Mouse (Mus musculus) thymus, postnatal 4 days (tissue): ENCODE results near the gene Chmp4b.
A peak's percentile ranks its signal among the peaks of the same experiment; 100 is the strongest.

Source experiments
- DNase-seq: peaks from one replicate; pipeline ENCODE4 v3.0.0; 2021

Chmp4b gene

DNA sequence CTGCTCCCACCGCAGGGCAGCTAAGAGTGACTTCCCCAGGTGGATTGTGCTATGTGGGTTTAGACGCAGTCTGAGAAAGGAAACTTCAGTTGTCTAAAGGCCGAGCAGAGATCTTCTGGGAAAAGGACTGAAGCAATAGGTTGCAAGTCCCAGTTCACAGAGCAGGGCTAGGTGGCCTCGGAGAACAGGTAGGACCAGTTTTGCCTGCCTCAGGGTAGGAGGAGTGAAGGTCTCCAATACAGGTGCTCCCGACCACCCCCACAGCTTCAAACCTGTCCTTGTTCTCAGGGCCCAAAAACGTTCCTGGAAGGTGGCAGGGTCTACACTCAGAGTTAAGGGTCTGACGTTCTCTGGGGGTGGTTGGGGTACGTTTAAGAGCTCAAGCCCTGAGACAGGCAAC, at the start of gene Chmp4b:
Chmp4b (plus strand) TSS at position 343 of the 400 bp plus-strand sequence.
- DNase-seq = no peak

DNA sequence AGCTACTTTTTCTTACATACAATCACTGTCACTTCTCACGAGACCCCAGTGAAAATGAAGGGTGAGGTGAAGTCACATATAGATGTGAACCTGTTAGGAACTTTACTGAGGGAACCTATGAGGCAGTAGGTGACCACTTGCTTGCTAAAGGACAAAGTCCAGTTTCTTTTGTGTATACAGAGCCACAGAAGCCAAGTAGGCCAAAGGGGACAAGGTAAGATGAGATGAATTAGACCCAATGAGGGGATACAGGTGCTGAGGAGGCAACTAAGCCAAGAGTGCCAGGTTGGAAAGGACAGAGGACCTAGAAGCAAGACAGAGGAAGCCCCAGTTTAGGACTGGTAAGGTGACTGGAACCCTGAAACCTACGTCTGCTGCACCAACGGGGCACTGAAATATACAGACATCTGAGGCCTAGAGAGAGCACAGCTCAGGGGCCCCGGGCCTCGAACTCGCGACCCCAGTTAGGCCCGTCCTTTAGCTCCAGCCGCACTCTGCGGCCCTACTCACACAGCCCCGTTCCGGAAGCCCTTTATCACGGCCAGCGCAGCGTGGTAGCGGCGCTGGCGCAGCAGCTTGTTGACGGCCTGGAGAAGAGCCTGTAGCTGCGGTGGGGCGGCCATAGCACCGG, 48.4 kb upstream of the Chmp4b start:
- no peak for DNase-seq

DNA sequence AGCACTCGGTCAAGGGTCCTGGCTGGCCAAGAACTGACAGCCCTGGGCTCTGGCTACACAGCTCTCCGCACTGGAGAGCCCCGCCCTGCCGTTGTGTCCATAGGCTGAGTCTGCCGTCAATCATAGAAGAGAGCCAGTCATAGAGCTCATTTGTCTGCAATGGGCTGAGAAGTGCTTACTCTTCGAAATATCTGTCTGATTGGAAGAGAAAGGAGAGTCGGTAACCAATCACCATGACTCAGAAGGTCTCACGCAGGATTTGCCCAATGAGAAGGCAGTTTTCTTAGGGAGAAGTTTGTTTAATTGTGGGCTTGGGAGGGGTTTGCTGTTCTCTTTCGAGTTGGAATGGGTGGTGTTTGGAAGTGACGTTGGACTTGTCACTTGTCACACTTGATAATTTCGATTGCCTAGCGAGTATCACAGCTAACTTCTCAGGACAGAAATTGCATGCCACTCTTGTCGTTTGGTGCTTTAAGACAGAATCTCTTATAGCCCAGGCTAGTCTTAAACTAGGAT, 47.8 kb upstream of the Chmp4b start, which contains the start of gene Pxmp4:
Pxmp4 (minus strand) TSS at position 71 of the 516 bp plus-strand sequence.
- peak; percentile 98 for DNase-seq

DNA sequence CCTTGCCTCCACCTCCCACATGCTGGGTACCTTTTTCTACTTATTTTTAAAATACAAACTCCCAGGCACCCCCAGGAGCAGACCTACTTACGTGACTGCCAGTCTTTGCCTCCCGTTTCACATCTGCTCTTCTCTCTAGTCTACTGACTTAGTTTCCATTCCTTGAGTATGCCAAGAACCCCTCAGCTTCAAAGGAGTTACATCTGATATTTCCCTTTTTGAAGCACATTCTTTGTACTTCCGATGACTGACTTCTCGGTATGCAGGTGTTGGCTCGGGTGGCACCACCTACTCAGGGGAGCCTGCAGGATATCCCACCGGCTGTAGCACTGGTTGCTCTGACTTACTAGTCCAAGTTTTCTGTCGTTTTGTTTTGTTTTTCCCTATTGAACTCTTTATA, 47.3 kb upstream of the Chmp4b start:
- DNase-seq = peak; percentile 62

DNA sequence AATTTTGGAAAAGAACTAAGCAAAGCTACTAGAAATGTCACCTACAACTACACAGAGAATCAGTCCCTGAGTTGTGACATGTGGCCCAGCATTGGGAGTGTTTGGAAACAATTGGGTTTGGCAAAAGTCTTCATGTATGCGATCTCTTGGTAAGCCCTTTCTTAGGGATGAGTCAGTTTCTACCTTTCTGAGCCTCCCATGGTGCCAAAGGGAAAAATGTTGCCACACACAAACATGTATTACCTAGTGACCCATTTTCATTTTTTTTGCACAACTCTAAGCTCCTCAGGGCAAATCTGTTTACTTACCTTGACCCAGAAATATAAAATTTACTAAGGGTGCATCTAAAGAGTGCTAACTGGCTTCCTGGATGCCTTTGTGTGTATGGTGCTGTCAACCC, 44.5 kb upstream of the Chmp4b start:
- no peak for DNase-seq

DNA sequence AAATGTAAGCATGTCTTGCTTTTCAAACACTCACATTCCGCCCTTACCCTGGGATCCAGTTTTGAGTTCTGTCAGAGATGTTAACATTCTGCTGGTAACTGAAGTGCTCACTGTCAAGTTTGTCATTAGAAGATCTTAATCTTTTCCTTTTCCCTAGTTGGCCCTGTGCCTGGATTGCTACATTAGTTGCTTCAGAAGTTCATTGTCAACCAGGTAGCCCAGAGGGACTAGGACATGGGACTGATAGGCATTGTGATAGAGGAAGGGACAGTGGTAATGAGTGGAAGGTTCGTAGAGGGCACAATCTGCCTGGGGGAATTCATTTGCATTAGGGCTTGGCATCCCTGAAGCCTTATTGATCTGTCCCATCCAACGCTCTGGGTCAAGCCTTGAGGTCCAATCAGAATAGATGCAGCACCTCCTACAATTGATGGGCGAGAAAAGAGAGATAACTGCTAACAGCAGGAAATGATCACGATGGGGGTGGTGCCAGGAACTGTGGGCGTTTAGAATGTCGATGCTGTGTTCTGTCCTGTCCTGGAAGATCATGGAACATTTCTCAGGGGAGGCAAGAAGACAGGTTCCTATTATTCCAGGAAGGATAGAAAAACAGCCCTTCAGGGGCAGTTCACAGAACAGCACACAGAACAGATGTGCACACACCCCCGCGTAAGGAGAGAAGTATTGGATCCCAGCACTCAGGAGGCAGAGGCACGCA, 42.3 kb upstream of the Chmp4b start:
- no peak for DNase-seq

DNA sequence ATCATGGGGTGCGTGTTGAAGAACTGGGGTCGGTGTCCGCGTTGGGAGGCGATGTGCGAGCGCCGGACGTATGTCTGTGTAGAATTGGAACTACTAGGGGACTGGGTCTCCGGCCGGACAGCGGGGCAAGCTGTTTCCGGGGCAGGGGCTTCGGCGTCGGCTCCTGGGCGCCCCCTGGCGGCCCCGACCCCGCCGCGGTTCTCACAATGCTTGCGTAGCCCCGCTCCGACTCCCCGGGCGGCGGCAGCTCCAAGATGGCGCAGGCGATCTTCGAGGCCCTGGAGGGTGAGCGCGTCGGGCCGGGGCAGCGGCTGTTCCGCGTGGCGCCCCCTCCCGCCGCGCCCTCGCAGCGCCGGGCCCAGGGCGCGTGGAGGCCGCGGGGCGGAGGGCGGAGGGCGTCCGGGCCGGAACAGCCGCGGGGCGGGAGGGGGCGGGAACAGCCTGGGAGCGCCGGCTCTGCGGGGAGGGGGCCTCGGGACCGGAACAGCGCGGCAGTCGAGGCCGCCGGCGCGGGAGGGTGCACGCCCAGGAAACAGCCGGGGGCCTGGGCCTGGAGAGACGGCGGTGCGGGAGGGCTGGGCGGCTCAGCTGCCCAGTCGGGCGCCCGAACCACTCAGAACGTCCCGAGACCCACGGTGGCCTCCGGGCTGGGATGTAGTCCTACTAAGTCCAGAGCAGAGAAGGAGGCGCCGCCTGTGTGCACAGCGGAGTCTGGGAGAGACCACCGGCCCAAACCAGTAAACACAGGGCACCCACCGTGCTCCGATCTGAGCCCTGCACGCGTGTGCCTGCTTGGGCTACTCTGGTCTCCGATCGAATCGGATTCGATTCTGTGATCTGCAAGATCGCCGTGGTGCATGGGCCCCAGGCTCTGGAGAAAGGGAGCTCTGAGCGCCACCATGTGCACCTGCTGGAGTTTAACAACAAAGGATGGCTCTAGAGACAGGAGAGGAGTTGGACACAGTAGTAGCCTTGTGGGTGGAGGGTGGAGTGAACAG, 38.1 kb upstream of the Chmp4b start, which contains the start of the genes Zfp341 and 4930519P11Rik:
Zfp341 (plus strand) TSS at position 180 of the 998 bp plus-strand sequence.
4930519P11Rik (minus strand) TSS at position 320 of the 998 bp plus-strand sequence.
- peak; percentile 93 for DNase-seq

DNA sequence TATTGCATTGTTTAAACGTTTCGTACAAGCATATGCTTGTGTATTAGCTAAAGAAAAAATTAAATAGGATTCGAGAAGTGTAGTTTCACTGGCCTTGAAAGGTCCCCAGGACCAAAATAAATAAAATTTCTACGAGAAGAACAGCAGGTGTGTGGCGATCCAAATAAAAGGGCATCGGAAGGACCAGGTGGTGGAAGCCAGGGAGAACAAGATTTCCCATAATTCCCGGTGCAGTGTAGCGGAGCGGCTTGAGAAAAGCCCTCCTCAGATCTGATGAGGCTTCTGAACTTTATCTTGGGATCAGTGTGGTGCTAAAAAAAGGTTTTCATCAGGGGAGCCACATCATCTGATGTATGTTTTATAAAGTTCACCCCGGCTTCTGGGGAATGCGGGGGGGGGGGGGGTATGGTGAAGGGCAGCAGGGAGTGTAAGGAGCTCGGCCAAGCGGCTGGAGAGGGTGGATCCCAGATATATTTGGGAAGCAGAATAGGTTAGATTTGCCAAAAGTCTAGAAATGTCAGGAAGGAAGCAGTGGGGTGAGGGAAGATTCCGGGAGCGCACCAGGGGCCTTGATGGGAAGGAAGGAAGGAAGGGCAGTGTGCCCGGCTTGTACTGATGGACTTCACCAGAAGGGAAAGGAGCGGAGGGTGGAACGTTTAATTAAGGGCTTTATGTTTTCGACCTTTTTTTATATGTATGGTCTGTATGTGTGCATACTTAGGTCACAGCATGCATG, 36.5 kb upstream of the Chmp4b start:
- no peak for DNase-seq

DNA sequence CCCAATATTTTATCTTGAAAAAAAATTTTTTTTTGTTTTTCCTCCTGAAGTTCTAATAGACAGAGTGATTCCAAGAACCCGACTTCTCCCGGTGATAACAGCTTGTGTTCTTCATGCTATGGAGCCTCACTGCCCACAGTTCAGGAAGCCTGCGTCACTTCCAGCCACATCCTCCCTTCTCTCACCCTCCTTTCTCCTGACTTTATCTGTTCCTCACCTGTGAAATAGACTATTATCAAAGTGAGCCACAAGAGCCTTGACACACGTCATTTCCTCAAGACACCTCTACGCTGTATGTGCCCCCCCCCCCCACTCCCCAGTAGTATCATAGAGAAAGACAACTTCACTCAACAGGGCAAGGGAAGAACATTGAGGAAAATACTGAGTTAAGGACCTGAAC, 35.8 kb upstream of the Chmp4b start:
- no peak for DNase-seq

DNA sequence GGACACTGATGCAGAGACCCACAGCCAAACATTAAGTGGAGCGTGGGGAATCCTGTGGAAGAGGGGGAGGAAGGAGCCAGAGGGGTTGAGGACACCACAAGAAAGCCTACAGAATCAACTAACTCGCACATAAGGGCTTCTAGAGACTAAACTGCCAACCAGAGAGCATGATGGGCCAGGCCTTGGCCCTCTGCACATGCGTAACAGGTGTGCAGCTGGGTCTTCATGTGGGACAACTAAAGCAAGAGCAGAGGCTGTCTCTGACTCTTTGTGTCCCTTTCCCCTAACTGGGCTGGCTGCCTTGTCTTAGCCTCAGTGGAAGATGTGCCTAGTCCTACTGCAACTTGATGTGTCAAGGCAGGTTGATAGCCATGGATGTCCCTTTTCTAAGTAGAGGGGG, 34.4 kb upstream of the Chmp4b start:
- peak; percentile 69 for DNase-seq

DNA sequence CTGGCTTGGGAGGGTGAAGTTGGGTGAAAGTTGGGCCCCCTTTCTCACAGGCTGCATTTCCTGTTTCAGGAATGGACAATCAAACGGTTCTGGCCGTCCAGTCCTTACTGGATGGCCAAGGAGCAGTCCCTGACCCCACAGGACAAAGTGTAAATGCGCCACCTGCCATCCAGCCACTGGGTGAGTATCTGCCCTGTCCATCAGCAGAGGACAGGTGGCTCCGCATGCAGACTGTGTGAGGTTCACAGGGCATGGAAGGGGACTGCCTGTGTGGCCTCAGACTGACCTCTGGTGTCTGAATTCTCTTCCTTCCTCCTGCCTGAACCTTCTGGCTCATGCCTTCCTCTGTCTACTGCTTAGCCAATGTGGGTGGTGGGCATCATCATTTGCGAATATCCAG, 29.8 kb upstream of the Chmp4b start:
- DNase-seq = no peak

DNA sequence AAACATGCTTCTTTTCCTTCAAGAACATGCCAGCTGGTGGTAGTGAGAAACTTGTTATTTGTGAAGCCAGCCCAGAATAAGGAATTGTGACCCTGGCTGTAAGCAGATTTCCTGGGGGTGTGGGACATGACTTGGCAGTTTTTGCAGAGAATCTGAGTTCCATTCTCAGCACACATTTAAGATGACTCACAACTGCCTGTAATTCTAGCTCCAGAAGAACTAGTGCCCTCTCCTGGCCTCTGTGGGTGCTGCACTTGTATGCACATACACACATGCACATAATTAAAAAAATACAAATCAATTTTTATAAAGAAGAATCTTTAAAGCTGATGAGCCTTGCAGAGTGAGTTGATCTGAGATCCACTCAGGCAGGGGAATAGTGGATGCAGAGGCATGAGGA, 27.4 kb upstream of the Chmp4b start:
- peak; percentile 39 for DNase-seq

DNA sequence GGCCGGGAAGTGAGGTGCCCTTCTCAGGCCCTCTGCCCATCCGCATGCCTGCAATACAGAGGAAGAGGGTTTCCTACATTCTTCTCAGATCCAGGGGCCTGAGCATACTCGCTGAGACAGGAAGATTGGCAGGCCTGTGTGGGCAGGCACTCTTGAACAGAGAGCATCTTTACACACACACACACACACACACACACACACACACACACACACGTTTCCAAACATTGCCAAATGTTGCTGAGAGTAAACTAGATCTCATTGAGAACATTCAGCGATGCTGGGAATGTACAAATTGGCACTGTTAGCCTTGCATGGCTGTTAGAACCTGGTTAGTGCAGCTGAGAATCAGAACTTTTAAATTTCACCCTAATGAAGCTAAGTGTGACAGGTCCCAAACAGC, 21.0 kb upstream of the Chmp4b start:
- no peak for DNase-seq

DNA sequence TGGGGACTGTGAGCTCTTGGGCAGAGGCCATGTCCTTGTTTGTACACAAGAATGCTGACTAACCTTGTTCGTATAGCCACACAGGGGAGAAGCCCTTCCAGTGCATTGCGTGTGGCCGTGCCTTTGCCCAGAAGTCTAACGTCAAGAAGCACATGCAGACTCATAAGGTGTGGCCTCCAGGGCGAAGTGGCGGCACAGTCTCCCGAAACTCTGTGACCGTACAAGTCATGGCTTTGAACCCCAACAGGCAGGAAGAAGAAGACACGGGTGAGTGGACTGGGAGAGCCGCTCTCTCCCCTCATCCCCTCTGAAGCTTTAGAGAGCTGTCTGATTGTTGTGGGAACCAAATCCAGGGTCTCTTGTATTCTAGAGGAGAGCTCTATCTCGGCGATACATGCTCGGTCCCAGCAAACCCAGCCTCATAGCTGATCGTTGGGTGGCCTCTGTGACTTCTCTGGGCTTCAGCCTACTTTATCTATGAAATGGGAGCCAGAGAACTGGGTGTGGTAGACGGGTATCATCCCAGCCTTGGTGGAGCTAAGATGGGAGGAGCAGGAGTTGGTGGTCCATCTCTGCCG, 19.2 kb upstream of the Chmp4b start:
- no peak for DNase-seq

DNA sequence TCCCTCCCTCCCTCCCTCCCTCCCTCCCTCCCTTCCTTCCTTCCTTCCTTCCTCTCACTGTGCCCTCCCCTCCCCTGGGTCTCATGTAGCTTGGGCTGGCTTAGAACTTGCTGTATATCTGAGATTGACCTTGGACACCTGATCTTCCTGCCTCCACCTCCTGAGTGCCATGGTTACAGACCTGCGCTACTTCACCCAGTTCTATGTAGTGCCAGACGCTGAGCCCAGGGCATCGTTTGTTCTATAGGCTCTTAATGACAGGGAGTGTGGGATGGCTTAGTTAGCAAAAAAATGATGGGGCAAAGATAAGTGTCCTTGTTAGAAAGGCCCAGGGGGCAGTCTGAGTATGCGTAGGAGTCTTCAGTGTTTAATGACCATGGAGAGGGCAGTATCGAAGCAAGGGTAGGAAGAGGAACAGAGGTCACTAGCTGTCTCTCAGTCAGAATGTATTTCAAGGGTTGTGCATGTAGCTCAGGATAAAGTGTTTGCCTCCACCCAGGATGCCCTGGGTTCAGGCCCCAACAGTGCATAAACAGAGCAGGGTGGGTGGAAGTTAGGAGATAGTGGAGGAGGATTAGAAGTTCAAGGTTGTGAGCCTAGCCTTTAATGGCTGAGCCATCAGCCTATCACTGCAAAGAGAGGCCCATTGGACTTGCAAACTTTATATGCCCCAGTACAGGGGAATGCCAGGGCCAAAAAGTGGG, 18.3 kb upstream of the Chmp4b start:
- no peak for DNase-seq

DNA sequence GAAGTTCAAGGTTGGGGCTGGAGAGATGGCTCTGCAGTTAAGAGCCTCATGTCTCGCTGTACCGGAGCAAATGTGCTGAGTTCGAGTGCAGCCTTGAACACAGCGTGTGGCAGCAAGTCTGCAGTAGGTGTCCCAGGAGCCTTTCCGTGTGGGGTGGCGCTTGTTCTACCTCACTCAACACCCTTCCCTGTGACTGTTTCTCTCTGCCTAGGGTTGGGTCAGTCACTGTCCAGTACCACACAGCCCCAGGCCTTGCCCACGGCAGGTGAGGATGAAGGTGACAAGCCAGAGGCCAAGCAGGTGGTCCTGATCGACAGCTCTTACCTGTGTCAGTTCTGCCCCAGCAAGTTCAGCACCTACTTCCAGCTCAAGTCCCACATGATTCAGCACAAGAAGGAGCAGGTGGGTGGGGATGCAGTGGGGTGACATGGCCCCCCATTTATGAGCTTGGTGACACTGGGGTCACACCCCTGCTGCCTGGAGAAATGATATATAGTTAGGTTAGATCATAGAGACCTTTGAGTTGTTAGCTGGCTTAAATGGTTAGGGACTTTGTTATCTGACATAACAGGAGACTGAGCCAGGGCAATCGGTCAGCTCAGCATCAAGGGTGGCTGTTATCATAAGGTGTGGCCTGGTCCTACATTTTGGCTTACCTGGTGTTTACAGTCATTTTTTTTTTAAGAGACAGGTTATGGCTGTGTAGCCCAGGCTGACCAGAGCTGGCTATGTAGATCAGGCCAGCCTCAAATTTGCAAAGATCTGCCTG, 17.4 kb upstream of the Chmp4b start:
- DNase-seq = no peak

DNA sequence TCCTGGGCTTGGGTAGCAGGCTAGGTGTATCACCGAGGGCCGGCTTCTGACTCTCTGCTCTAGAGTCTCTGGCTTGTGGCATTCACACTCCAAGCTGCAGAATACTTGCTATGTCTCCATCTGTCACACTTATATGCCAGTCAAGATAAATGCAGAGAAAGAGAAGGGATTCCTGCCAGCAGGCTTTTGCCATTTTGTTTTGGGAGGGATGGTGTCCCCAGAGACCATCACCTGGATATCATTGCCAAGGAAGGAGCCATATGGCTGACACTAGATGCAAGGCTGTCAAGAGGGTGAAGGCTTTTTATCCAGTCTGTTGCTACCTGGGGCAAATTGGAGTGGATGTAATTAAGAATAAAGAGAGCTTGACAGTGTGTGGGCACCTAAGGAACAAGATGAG, 15.7 kb upstream of the Chmp4b start:
- no peak for DNase-seq

DNA sequence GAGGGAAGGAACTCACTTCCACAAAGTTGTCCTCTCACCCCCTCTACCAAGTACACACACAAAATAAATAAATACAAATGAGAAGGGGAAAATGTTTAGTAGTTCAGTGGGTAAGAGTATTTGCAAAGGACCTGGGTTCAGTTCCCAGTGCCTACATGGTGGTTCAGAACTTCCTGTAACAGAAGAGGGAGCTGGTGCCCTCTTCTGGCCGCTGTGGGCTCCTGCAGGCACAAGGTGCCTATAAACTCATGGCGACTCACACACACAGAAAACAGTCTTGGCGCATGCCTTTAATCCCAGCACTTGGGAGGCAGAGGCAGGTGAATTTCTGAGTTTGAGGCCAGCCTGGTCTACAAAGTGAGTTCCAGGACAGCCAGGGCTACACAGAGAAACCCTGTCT, 13.0 kb upstream of the Chmp4b start:
- DNase-seq = no peak

DNA sequence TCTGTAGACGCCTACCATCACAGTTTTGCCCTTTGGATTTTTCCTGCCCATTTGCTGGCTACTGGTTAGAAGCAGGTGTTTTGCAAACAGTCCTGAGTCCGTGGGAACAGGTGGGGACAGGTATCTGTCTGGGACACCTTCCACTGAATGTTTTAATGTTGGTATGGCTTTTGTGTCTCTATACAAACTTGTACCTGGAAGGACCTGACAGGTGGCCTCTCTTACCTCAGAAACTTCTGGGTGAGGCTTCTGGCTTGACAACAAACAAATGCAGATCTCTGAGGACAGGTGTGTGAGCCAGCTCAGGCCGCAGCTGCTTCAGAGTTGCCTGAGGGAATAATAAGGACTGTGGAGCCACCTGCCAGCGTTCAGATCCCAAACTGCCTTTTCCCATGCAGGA, 12.4 kb upstream of the Chmp4b start:
- DNase-seq = no peak

DNA sequence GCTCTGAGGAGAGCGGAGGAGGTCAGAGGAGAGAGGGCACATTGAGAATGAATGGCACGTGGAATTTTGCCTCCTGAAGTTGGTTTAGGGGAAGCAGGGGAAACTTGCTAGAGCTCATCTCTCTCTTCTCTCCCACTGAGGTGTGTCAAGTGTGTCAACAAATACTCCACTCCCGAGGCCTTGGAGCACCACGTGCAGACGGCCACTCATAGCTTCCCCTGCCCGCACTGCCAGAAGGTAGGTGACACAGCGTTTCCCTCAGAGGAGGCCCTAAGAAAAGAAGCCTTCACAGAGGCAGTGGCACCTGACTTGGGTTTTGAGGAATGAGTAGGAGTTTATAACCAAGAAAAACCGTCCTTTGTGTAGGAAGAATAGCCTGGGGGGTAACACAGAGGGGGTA, 10.3 kb upstream of the Chmp4b start:
- DNase-seq = no peak
